Mouse (Mus musculus): ENCODE measurements around the gene Olfr750. TPM values are rescaled to one million over a fixed set of nuclear protein-coding genes. Genes with fewer than 3 reads are reported as not detected.

Olfr750 gene
- polyA plus RNA-seq, 1 experiment from 2014 or later = not detected

Other genes starting within 250 kb of the Olfr750 start
- 4.0 and 5.5 TPM in 2 replicates for gene Tep1, start 203.9 kb downstream of the Olfr750 start, polyA plus RNA-seq (2016; fragmentation: Nextera tagmentation; extraction: Ambion mirVana)
- 0.15 and 0.19 TPM in 2 replicates for gene Klhl33, start 176.9 kb downstream of the Olfr750 start, polyA plus RNA-seq (2016; fragmentation: Nextera tagmentation; extraction: Ambion mirVana)
- gene Osgep, start 149.5 kb downstream of the Olfr750 start, polyA plus RNA-seq (2016; fragmentation: Nextera tagmentation; extraction: Ambion mirVana) = 178 and 185 TPM in 2 replicates
- gene Apex1, start 149.5 kb downstream of the Olfr750 start, polyA plus RNA-seq (2016; fragmentation: Nextera tagmentation; extraction: Ambion mirVana) = 548 and 554 TPM in 2 replicates
- 43.5 and 43.6 TPM in 2 replicates for gene Pip4p1, start 143.6 kb downstream of the Olfr750 start, polyA plus RNA-seq (2016; fragmentation: Nextera tagmentation; extraction: Ambion mirVana)
- 74.5 and 78.8 TPM in 2 replicates for gene Pnp, start 143.4 kb downstream of the Olfr750 start, polyA plus RNA-seq (2016; fragmentation: Nextera tagmentation; extraction: Ambion mirVana)
- not detected in 2 replicates for gene Gm49342, start 129.9 kb downstream of the Olfr750 start, polyA plus RNA-seq (2016; fragmentation: Nextera tagmentation; extraction: Ambion mirVana)
- 0.39 and 0.84 TPM in 2 replicates for gene Pnp2, start 118.4 kb downstream of the Olfr750 start, polyA plus RNA-seq (2016; fragmentation: Nextera tagmentation; extraction: Ambion mirVana)
- not detected in 2 replicates for gene Rnase10, start 66.7 kb downstream of the Olfr750 start, polyA plus RNA-seq (2016; fragmentation: Nextera tagmentation; extraction: Ambion mirVana)
- not detected in 2 replicates for gene Rnase9, start 32.6 kb downstream of the Olfr750 start, polyA plus RNA-seq (2016; fragmentation: Nextera tagmentation; extraction: Ambion mirVana)
- gene Rnase11, start 24.3 kb downstream of the Olfr750 start, polyA plus RNA-seq (2016; fragmentation: Nextera tagmentation; extraction: Ambion mirVana) = not detected in 2 replicates
- gene Rnase12, start 16.8 kb downstream of the Olfr750 start, polyA plus RNA-seq (2016; fragmentation: Nextera tagmentation; extraction: Ambion mirVana) = not detected in 2 replicates
- gene Rnase4, start 16.6 kb upstream of the Olfr750 start, polyA plus RNA-seq (2016; fragmentation: Nextera tagmentation; extraction: Ambion mirVana) = 8.3 and 9.0 TPM in 2 replicates
- gene Ang, start 16.7 kb upstream of the Olfr750 start, polyA plus RNA-seq (2016; fragmentation: Nextera tagmentation; extraction: Ambion mirVana) = 2.3 and 3.5 TPM in 2 replicates
- 0.10 and 0.17 TPM in 2 replicates for gene Eddm3b, start 40.0 kb upstream of the Olfr750 start, polyA plus RNA-seq (2016; fragmentation: Nextera tagmentation; extraction: Ambion mirVana)
- gene Rnase6, start 49.5 kb upstream of the Olfr750 start, polyA plus RNA-seq (2016; fragmentation: Nextera tagmentation; extraction: Ambion mirVana) = not detected in 2 replicates
- gene Rnase1, start 72.3 kb upstream of the Olfr750 start, polyA plus RNA-seq (2016; fragmentation: Nextera tagmentation; extraction: Ambion mirVana) = 0.15 TPM in 1 of 2 replicates, not detected in the other
- gene Rnase2b, start 87.8 kb upstream of the Olfr750 start, polyA plus RNA-seq (2016; fragmentation: Nextera tagmentation; extraction: Ambion mirVana) = not detected in 2 replicates
- gene Ang2, start 124.7 kb upstream of the Olfr750 start, polyA plus RNA-seq (2016; fragmentation: Nextera tagmentation; extraction: Ambion mirVana) = not detected in 2 replicates
- not detected in 2 replicates for gene Ear14, start 129.0 kb upstream of the Olfr750 start, polyA plus RNA-seq (2016; fragmentation: Nextera tagmentation; extraction: Ambion mirVana)
- not detected in 2 replicates for gene Rnase2a, start 181.7 kb upstream of the Olfr750 start, polyA plus RNA-seq (2016; fragmentation: Nextera tagmentation; extraction: Ambion mirVana)